Mouse (Mus musculus) right cerebral cortex, postnatal 36 days (tissue): ENCODE data around the gene Cyp4a32.
"Not testable (repeated sequence)": the region's sequence is repeated elsewhere in the genome, so short reads cannot be mapped to it uniquely, and the experiment has no call there.

Experiments used
- DNase-seq, 2 experiments: peaks; one replicate each; pipeline ENCODE4 v3.0.0; 2022; ENCODE audit warnings: low spot score in 2 of 2, mixed read lengths in 1 of 2

Gene Cyp4a32

GRCm38 (mm10) chr4:115656535-115656922, 55.8 kb downstream of the Cyp4a32 start:
- not testable (repeated sequence) for DNase-seq

GRCm38 (mm10) chr4:115657104-115657866, 56.5 kb downstream of the Cyp4a32 start:
- DNase-seq: peak; percentile 9 to 22

GRCm38 (mm10) chr4:115657867-115658249, 57.1 kb downstream of the Cyp4a32 start:
- DNase-seq: no peak

- no peak for DNase-seq
Observed at GRCm38 (mm10) chr4:115659190-115659589, 58.4 kb downstream of the Cyp4a32 start.
